Mouse (Mus musculus): ENCODE measurements around the gene Xirp1.

Xirp1 gene

DNA sequence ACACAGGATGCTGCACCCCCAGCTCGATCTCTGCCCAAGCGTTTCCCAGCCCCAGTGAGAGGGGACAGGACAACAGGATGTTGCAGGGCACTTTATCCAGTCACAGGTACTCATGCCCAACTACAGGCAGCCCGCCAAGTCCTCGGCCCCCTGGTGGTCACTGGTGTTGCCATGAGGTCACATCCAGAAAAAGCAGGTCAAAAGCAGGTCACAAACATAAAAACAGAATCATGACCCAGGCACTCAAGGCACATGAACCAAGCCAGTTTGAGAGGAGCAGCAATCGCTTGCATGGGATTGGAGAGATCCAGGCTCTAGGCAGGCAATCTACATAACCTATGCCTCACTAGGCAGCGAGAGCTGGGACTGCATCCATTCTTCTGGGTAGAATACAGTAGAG, 53.2 kb downstream of the Xirp1 start:
- peak; percentile 62 to 76 for DNase-seq

DNA sequence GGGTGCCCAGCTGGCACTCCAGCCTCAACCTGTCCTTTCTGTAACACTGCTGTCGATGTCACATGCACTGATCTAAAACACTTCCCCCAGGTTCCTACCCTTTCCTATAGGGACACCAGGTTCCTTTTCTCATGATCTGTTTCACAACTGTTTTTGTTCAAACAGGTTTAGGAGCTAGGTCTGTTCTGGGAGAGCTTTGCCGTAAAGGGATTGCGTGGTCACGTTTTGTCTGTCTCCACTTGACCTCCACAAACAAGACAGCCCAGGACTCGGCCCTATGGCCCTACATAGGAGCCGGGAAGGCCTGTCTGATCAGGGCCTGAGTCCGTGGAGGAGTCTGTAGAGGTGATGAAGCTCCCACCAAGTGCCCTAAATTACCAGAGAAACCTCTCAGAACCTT, 53.6 kb downstream of the Xirp1 start:
- DNase-seq = no peak

DNA sequence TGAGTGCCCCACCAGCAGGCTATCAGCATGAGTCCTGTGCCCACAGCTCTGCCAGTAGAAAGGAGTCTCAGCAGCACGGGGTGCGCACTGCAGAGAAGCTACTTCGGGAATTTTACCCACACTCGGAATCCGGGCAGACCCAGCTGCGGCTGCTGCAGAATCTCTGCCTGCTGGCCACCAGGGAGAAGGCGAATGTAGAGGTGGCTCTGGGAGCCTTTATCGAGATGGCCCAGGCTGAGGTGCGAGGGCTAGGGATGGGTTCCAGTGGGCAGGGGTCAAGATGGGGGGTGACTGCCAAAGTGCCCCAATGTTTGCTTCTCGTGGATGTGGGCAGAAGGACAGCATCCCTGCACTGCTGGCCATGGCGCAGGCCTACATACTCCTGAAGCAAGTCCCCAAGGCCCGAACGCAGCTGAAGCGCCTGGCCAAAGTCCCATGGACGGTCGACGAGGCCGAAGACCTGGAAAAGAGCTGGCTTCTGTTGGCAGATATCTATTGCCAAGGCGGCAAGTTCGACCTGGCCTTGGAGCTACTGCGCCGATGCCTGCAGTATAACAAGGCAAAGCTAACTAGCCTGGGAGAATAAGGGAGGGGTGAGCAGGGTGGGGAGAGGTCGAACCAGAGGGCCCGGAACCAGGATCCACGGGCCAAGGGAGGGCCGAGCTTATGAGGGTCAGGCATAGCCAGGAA, 57.0 kb downstream of the Xirp1 start:
- DNase-seq = no peak

DNA sequence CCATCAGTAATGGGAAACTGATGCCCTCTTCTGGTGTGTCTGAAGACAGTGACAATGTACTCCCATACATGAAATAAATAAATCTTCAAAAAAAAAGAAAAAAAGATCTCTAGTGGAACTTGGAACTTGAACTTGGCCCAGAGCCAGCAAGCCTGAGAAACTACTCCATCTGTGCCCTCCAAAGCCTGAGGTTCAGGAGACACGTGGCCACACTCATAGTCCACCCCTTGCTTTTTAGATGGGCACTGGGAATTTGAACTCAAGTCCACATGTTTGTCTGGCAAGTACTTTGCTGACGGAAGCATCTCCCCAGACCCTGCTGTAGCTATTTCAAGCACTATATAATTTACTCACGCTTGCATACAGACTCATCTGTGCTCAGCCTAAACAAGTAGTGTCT, 58.2 kb downstream of the Xirp1 start:
- DNase-seq = peak in 1 of 2 experiments; percentile 28

DNA sequence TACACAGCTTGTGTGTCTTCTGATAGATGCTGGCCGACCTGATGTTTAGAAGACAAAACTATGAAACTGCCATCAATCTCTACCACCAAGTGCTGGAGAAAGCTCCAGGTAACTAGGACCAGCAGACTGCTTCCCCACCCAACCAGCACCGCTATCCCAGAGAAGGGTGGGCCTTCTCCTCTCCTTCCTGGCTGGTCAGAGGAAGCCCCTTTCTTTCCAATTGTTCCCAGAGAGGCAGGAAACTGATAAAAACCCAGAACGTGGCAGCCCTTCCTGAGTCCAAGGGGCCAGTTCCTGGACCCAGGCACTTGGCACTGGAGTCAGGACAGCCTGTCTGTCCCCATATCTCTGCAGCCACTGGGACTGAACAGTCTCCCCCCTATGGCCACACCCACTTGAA, 59.2 kb downstream of the Xirp1 start:
- no peak for DNase-seq
